Mouse (Mus musculus): ENCODE measurements at regions not wholly inside any gene's neighbourhood (a gene's known extent, or its start where the extent isn't known, plus 50 kb on each side); places are given as distances from the start of the nearest gene placed in this dataset.

- TF ChIP-seq ZMIZ1 (IDR thresholded peaks at IDR 0.05; ENCODE audit: low read depth, low read length): no peak
- TF ChIP-seq CTCF (conservative IDR thresholded peaks at IDR 0.05 in 1 of 2, IDR thresholded peaks at IDR 0.05 in 1 of 2; ENCODE audit: low read depth in 2 of 2, low read length in 2 of 2): no peak
These were observed 69.8 kb upstream of the Vps8 start for GRCm38 (mm10) chr16:21353111-21353510.

Data from CH12.LX (cell line).